Mouse (Mus musculus) bone marrow macrophage, adult 2 months (primary cell): ENCODE data around the gene Iba57. TPM values are rescaled to one million over a fixed set of nuclear protein-coding genes. Genes with fewer than 3 reads are reported as not detected.

ENCODE experiments used
- H3K27ac ChIP-seq: 2 replicates; pipeline ENCODE4 v1.5.1; 2012; ENCODE audit warnings: low read depth, low read length; ENCODE audit not compliant: insufficient read depth
- H3K4me1 ChIP-seq: 2 replicates; pipeline ENCODE4 v1.6.1; 2012; ENCODE audit warnings: low read length; ENCODE audit not compliant: control insufficient read depth, insufficient read depth
- H3K4me3 ChIP-seq: 2 replicates; pipeline ENCODE4 v1.5.1; 2012; ENCODE audit warnings: mild to moderate bottlenecking, low read length, moderate library complexity; ENCODE audit not compliant: insufficient read depth
- CTCF ChIP-seq: IDR thresholded peaks from 2 replicates; pipeline ENCODE4 v1.5.1; 2012; ENCODE audit warnings: low read depth, mild to moderate bottlenecking, low read length, moderate library complexity
- POLR2A ChIP-seq: IDR thresholded peaks from 2 replicates; pipeline ENCODE4 v1.6.1; 2012; ENCODE audit warnings: mild to moderate bottlenecking, low read depth, low read length, borderline replicate concordance
- polyA plus RNA-seq: library from polyadenylated mRNA; stranded (reverse); fragments of >200 nt; gene quantifications from 2 replicates; pipeline ENCODE4 v1.2.4, GENCODE M21; 2012; ENCODE audit not compliant: missing spikeins, insufficient read depth, insufficient read length

Gene Iba57
- polyA plus RNA-seq, 1 experiment = 3.3 TPM

GRCm38 (mm10) chr11:59201216-59202002, 37.9 kb upstream of the Iba57 start:
- Histone ChIP-seq H3K4me1 (peaks cover 15% of the 10 kb centered on the region), H3K4me3 (peak overlapping the region; percentile 77), H3K27ac (peak overlapping the region; percentile 79)
- TF ChIP-seq CTCF (no peak), POLR2A (no peak)

GRCm38 (mm10) chr11:59196230-59196629, 32.7 kb upstream of the Iba57 start:
- TF ChIP-seq POLR2A (no peak), CTCF (no peak)
- H3K27ac ChIP-seq = no peak overlapping the region
- H3K4me3 ChIP-seq = no peak overlapping the region
- peaks cover 15% of the 10 kb centered on the region for H3K4me1 ChIP-seq

- peak within 1 kb of the TSS; percentile 50 for H3K27ac ChIP-seq
- peak within 1 kb of the TSS; percentile 82 for H3K4me3 ChIP-seq
- TF ChIP-seq CTCF (no peak), POLR2A (no peak)
- H3K4me1 ChIP-seq = peaks cover 3% of the 10 kb centered on the region
These were observed 28.5 kb upstream of the Iba57 start, which contains the start of gene Guk1 for GRCm38 (mm10) chr11:59192059-59192386. Guk1 (minus strand) TSS chr11:59192212.

GRCm38 (mm10) chr11:59191231-59192058, 27.9 kb upstream of the Iba57 start:
- Histone ChIP-seq H3K27ac (peak overlapping the region; percentile 50), H3K4me3 (peak overlapping the region; percentile 82), H3K4me1 (peaks cover 3% of the 10 kb centered on the region)
- no peak for TF ChIP-seq CTCF
- peak; percentile 87; the same call in 1 of the 2 replicates for TF ChIP-seq POLR2A

GRCm38 (mm10) chr11:59187706-59188105, 24.2 kb upstream of the Iba57 start:
- peaks cover 3% of the 10 kb centered on the region for H3K4me1 ChIP-seq
- H3K4me3 ChIP-seq = no peak overlapping the region
- H3K27ac ChIP-seq = no peak overlapping the region
- no peak for TF ChIP-seq CTCF
- TF ChIP-seq POLR2A = no peak

- TF ChIP-seq POLR2A (no peak), CTCF (no peak)
- peaks cover 6% of the 10 kb centered on the region for H3K4me1 ChIP-seq
- H3K4me3 ChIP-seq = no peak overlapping the region
- H3K27ac ChIP-seq = no peak overlapping the region
These were observed 22.0 kb upstream of the Iba57 start for GRCm38 (mm10) chr11:59185490-59185889.

GRCm38 (mm10) chr11:59183821-59184220, 20.3 kb upstream of the Iba57 start:
- H3K27ac ChIP-seq = no peak overlapping the region
- peak; percentile 67 for TF ChIP-seq CTCF
- TF ChIP-seq POLR2A = no peak
- no peak overlapping the region for H3K4me3 ChIP-seq
- H3K4me1 ChIP-seq = peaks cover 9% of the 10 kb centered on the region

- Histone ChIP-seq H3K27ac (no peak within 1 kb of the TSS), H3K4me3 (no peak within 1 kb of the TSS), H3K4me1 (peaks cover 9% of the 10 kb centered on the region)
- TF ChIP-seq POLR2A = no peak
- TF ChIP-seq CTCF = no peak
These were observed 19.4 kb upstream of the Iba57 start, which contains the start of gene Gjc2 for GRCm38 (mm10) chr11:59182864-59183331. Gjc2 (minus strand) TSS chr11:59183213.

- Histone ChIP-seq H3K4me1 (peaks cover 9% of the 10 kb centered on the region), H3K27ac (no peak overlapping the region), H3K4me3 (no peak overlapping the region)
- no peak for TF ChIP-seq POLR2A
- no peak for TF ChIP-seq CTCF
These were observed 13.4 kb upstream of the Iba57 start for GRCm38 (mm10) chr11:59176921-59177320.
